Mouse (Mus musculus): ENCODE results near the gene Insrr. TPM values are rescaled to one million over a fixed set of nuclear protein-coding genes. Genes with fewer than 3 reads are reported as not detected.

Gene Insrr
- total RNA-seq, 2 experiments from 2014 or later: 0.60 to 0.73 TPM

Other genes starting within 250 kb of the Insrr start
- gene Arhgef11, start 179.4 kb upstream of the Insrr start, total RNA-seq (2021): 10 to 100 TPM; 54.1 to 55.0 TPM
- gene Lrrc71, start 48.3 kb upstream of the Insrr start, total RNA-seq (2021): under 1 TPM; 0.23 to 0.69 TPM
- gene Ntrk1, start 1.8 kb upstream of the Insrr start, total RNA-seq (2021): 1 to 10 TPM in 1 of 2 experiments, under 1 TPM in 1; 0.21 to 1.7 TPM
- gene Pear1, start 27.4 kb downstream of the Insrr start, total RNA-seq (2021): 1 to 10 TPM; 7.4 to 10.0 TPM
- gene Sh2d2a, start 49.8 kb downstream of the Insrr start, total RNA-seq (2021): not detected
- 10 to 100 TPM; 63.3 to 67.0 TPM for gene Prcc, start 88.7 kb downstream of the Insrr start, total RNA-seq (2021)
- 100 to 1,000 TPM; 138 to 146 TPM for gene Hdgf, start 109.4 kb downstream of the Insrr start, total RNA-seq (2021)
- gene Mrpl24, start 122.6 kb downstream of the Insrr start, total RNA-seq (2021): 10 to 100 TPM; 51.4 to 57.7 TPM
- gene Isg20l2, start 133.4 kb downstream of the Insrr start, total RNA-seq (2021): 10 to 100 TPM; 12.8 to 16.0 TPM
- gene Rrnad1, start 133.8 kb downstream of the Insrr start, total RNA-seq (2021): 10 to 100 TPM; 19.5 to 21.8 TPM
- gene Crabp2, start 151.7 kb downstream of the Insrr start, total RNA-seq (2021): 1 to 10 TPM; 3.9 to 5.7 TPM
- gene Nes, start 174.1 kb downstream of the Insrr start, total RNA-seq (2021): 1 to 10 TPM; 5.2 to 6.2 TPM
- 100 to 1,000 TPM; 257 to 284 TPM for gene Bcan, start 203.3 kb downstream of the Insrr start, total RNA-seq (2021)
- gene Hapln2, start 230.6 kb downstream of the Insrr start, total RNA-seq (2021): 1 to 10 TPM; 7.4 to 9.6 TPM
- 10 to 100 TPM; 13.1 to 13.8 TPM for gene Gpatch4, start 246.2 kb downstream of the Insrr start, total RNA-seq (2021)